Mouse (Mus musculus): ENCODE results near the gene Dip2b.
A peak's percentile ranks its signal among the peaks of the same experiment; 100 is the strongest.
"Not testable (repeated sequence)": the region's sequence is repeated elsewhere in the genome, so short reads cannot be mapped to it uniquely, and the experiment has no call there.

The Dip2b gene

GRCm38 (mm10) chr15:100220916-100221315 is 182.5 kb downstream of the Dip2b start:
- DNase-seq (ENCODE audit: low spot score): no peak

GRCm38 (mm10) chr15:100225381-100225780 is 186.9 kb downstream of the Dip2b start:
- DNase-seq (ENCODE audit: low spot score): no peak

GRCm38 (mm10) chr15:100225891-100226290 is 187.4 kb downstream of the Dip2b start:
- DNase-seq (ENCODE audit: low spot score): no peak

- DNase-seq (ENCODE audit: low spot score): peak; percentile 93
Measured at GRCm38 (mm10) chr15:100227031-100227662, 188.7 kb downstream of the Dip2b start.

DNA sequence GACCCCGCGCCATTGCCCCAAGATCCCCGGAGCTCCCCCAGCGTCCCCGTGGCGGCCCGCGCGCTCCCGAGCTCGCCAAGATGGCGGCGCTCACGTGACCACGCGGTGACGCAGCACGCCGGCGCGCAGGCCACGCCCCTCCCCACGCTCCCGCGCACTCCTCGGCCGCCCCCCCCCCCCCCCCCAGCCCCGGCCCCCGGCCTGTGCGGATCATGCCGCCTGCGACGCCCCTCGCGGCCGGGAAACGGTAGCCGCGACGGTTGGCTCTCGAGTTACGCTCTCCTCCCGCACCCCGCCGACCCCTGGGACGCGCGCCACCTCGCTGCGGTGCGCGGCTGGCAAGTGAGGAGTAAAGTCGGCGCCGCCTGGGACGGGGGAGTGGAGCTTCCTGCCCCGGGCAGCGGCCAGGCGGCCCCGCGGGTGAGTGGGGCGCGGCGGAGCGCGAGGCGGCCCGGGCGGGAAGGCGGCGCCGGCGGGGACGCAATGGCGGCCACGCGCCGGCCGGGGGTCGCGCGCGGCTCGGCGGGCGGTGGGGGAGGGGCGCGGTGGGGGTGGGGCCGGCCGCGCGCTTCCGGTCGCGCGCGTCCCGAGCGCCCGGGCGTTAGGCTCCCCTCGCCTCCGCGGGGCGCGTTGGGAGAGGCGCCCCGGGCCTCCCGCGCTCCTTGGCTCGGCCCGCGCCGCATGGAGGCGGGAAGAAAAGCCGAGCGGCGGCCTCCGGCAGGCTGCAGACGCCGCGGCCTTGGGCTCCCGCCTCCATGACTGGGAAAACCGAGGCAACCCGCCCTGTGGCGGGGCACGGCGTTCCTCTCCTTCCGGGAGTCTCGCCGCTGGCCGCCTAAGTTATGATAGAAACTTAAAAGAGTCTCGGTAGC is 189.4 kb downstream of the Dip2b start, which contains the start of gene Atf1:
Atf1 (plus strand) TSS at position 157 of the 872 bp plus-strand sequence.
- DNase-seq (ENCODE audit: low spot score): peak; percentile 88

- DNase-seq (ENCODE audit: low spot score): peak; percentile 40
Measured at GRCm38 (mm10) chr15:100228535-100229336, 190.3 kb downstream of the Dip2b start.

GRCm38 (mm10) chr15:100230655-100231054 is 192.2 kb downstream of the Dip2b start:
- peak; percentile 19 for DNase-seq (ENCODE audit: low spot score)

DNA sequence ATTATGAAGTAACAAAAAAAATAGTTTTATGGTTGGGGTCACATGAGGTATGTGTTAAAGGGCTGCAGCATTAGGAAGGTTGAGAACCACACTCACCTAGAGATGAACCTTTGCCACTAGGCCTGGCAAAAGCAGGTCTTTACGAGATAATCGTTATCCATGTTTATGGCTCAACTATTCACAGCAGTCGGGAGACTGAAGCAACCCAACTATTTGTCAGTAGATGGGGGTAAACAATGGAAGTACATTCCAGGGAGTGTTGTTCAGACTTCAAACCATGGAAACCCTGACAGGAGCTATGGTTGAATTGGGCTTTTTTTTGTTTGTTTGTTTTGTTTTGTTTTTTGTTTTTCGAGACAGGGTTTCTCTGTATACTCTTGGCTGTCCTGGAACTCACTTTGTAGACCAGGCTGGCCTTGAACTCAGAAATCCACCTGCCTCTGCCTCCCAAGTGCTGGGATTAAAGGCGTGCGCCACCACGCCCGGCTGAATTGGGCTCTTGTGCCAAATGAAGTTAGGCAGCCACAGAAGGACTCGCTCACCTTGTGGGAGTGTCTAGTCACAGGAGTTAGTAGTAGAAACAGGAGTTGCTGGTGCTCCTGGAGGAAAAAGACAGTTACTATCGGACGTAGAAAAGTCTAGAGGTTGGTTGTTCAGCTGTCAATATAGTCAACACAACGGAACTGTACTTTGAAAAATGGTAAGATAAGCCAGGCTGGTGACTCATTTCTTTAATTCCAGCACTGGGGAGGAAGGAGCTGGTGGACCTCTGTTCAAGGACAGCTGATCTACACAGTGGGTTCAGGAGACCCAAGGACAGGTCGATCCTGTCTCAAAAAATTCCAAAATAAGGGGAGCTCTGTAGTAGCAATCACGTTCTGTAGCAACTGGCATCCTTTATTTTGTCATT is 193.4 kb downstream of the Dip2b start:
- DNase-seq (ENCODE audit: low spot score): no peak

- DNase-seq (ENCODE audit: low spot score): no peak
Measured at GRCm38 (mm10) chr15:100235208-100235965, 196.9 kb downstream of the Dip2b start.

- DNase-seq (ENCODE audit: low spot score): no peak
Measured at GRCm38 (mm10) chr15:100236952-100237351, 198.5 kb downstream of the Dip2b start.

- no peak for DNase-seq (ENCODE audit: low spot score)
Measured at GRCm38 (mm10) chr15:100241780-100242179, 203.3 kb downstream of the Dip2b start.

GRCm38 (mm10) chr15:100245951-100246350 is 207.5 kb downstream of the Dip2b start:
- no peak for DNase-seq (ENCODE audit: low spot score)

DNA sequence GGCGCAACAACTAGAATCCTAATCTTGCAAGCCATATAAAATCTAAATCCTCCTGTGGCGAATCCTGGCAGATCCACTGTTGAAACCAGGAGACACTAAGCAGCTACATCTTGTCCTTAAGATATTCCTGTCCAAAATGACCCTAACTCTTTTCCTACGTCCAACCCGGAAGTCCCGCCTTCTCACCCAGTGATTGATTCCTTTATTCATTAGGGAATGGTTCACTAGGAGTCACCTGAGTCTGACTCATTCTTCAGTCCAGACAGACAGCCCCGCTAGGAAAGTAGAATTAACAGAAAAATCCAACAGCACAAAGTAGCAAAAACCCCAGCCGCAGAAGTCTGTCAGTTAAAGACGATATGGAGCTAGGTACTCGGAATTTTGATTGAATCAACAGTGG is 208.8 kb downstream of the Dip2b start:
- DNase-seq (ENCODE audit: low spot score): no peak

DNA sequence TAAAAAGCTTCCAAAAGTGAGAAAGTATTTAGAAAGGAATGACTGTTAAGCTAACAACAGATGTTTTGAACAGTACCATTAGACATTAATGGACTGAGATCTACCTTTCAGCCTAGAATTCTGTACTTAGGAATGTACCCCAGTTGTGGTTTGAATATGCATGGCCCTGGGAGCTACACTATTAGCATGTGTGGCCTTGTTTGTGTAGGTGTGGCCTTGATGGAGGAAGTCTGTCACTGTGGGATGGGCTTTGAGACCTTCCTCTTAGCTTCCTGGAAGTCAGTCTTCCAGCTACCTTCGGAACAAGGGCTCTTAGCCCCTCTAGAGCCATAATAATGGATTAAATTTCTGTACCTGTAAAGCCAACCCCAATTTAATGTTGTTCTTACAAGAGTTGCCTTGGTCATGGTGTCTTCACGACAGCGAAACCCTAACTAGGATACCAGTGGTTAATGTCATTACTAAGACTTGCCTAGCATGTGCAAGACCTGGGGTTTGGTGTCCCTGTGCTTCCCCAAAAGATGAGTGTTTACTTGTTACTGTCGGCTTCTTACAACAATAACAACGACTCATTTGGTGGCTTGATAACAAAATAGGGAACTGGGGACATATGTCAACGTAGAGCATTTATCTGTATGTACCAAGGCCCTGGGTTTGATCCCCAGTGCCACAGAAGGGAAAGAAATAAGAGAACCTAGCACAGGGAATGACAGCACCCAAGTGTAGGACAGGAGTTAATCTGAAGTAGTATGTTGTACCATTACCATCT is 210.4 kb downstream of the Dip2b start:
- DNase-seq (ENCODE audit: low spot score): no peak

GRCm38 (mm10) chr15:100251153-100251780 is 212.8 kb downstream of the Dip2b start:
- no peak for DNase-seq (ENCODE audit: low spot score)

DNA sequence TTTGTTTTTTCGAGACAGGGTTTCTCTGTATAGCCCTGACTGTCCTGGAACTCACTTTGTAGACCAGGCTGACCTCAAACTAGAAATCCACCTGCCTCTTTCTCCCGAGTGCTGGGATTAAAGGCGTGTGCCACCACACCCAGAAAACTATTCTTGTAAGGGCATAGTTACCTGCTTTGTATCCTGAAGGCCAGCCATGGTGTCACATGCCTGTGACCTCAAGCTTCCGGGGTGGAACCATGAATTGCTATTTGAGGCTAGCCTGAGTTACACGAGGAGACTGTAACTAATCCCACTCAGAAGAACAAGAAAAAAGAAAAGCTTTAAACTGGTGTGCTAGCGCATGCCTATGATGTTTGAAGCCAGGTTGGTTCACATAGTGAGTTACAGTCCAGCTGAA is 217.9 kb downstream of the Dip2b start:
- no peak for DNase-seq (ENCODE audit: low spot score)

- no peak for DNase-seq (ENCODE audit: low spot score)
Measured at GRCm38 (mm10) chr15:100257305-100257704, 218.8 kb downstream of the Dip2b start.

- no peak for DNase-seq (ENCODE audit: low spot score)
Measured at GRCm38 (mm10) chr15:100258646-100259425, 220.4 kb downstream of the Dip2b start.

DNA sequence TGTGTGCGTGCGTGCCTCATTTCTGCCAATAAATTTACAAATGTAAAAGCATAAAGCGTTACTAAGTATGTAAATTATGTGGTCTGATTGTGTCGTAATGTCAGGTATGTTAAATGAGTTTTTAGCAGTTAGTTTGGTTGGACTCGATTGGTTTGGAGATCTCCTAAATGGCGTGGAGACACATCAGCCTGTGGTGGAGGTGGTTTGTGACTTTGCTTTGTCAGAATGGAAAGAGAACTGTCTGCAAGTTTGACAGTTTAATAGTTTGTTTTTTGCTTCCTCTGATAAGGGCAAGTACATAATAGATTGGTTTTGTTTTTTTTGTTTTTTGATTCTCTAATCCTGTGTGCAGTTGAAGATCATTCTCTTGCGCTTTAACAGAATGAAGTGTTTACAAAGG is 221.9 kb downstream of the Dip2b start:
- DNase-seq (ENCODE audit: low spot score): not testable (repeated sequence)
